Mouse (Mus musculus) MEL (cell line): ENCODE measurements around the gene Arhgap9.

Source experiments
- BHLHE40 ChIP-seq: IDR thresholded peaks from 2 replicates; pipeline ENCODE4 v1.6.1; 2012; ENCODE audit warnings: low read depth, mild to moderate bottlenecking, inconsistent platforms, low read length, improper control_type of control experiment, borderline replicate concordance
- CHD2 ChIP-seq: IDR thresholded peaks from 2 replicates; pipeline ENCODE4 v1.6.1; 2011; ENCODE audit warnings: low read length, improper control_type of control experiment
- CTCF ChIP-seq, 3 experiments: IDR thresholded peaks in 2 of 3; conservative IDR thresholded peaks in 1 of 3; 2 replicates each; pipeline ENCODE4 v1.5.1; 2011 to 2012; ENCODE audit warnings: low read length in 3 of 3, low read depth in 2 of 3, mild to moderate bottlenecking in 2 of 3, improper control_type of control experiment in 1 of 3, inconsistent platforms in 1 of 3, mixed read lengths in 1 of 3, moderate library complexity in 1 of 3; ENCODE audit not compliant: control insufficient read depth in 1 of 3, insufficient read depth in 1 of 3, poor library complexity in 1 of 3, severe bottlenecking in 1 of 3
- EP300 ChIP-seq, 2 experiments: IDR thresholded peaks; 2 replicates each; pipeline ENCODE4 v1.6.1; 2011; ENCODE audit warnings: improper control_type of control experiment in 2 of 2, low read length in 2 of 2, low read depth in 1 of 2, mild to moderate bottlenecking in 1 of 2
- HCFC1 ChIP-seq: IDR thresholded peaks from 2 replicates; pipeline ENCODE4 v1.6.1; 2012; ENCODE audit warnings: low read depth, mild to moderate bottlenecking, inconsistent platforms, low read length, improper control_type of control experiment, moderate library complexity
- MEF2A ChIP-seq: IDR thresholded peaks from 2 replicates; pipeline ENCODE4 v1.6.1; 2014; ENCODE audit warnings: low read depth, mild to moderate bottlenecking, inconsistent platforms, low read length, improper control_type of control experiment; ENCODE audit not compliant: poor library complexity, insufficient replicate concordance, severe bottlenecking; ENCODE audit errors: extremely low read depth
- MXI1 ChIP-seq: IDR thresholded peaks from 2 replicates; pipeline ENCODE4 v1.6.1; 2011; ENCODE audit warnings: mild to moderate bottlenecking, low read depth, low read length, improper control_type of control experiment
- POLR2A ChIP-seq, 2 experiments: IDR thresholded peaks; 2 replicates each; pipeline ENCODE4 v1.6.1; 2011 to 2012; ENCODE audit warnings: low read length in 2 of 2, mild to moderate bottlenecking in 2 of 2, control low read depth in 1 of 2, improper control_type of control experiment in 1 of 2, low read depth in 1 of 2, moderate library complexity in 1 of 2; ENCODE audit not compliant: control insufficient read depth in 1 of 2, insufficient read depth in 1 of 2, poor library complexity in 1 of 2
- RAD21 ChIP-seq: IDR thresholded peaks from 2 replicates; pipeline ENCODE4 v1.6.1; 2011; ENCODE audit warnings: mild to moderate bottlenecking, low read depth, low read length, improper control_type of control experiment
- ZMIZ1 ChIP-seq: IDR thresholded peaks from 2 replicates; pipeline ENCODE4 v1.6.1; 2012; ENCODE audit warnings: low read depth, mild to moderate bottlenecking, inconsistent platforms, low read length, improper control_type of control experiment, moderate library complexity

DNA sequence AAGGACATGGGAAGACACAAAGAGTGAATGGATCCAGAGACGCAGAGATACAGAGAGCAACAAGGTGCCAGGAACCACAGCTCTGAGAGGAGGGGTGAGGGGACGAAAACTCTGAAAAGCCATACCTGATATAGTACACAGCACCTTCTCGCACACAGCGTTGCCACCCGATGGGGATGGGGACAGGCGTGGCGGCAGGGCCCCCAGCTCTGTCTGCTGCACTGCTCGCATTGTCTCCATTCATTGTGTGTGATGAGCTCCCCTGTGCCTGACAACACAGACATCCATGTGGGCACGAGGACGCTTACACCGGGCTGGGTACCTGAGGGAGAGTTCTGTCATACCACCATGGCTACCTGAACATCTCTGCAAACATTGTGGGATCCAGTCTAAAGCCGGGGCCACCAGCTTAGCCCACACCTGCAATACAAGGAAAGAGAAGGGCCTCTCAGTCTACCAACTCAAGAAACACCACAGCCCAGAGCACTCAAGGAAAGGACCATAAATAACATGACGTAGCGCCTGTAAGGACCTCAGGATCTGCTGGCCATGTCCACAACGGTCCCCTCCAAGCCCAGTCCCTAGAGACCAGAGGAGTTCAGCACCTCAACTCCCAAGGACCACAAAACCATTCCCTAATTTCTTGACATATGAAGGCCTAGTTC is 34.4 kb upstream of the Arhgap9 start:
- TF ChIP-seq ZMIZ1 = no peak
- no peak for TF ChIP-seq CTCF (IDR thresholded peaks at IDR 0.05 in 2 of 3, conservative IDR thresholded peaks at IDR 0.05 in 1 of 3; ENCODE audit: control insufficient read depth in 1 of 3, insufficient read depth in 1 of 3, low read depth in 2 of 3, low read length in 3 of 3, poor library complexity in 1 of 3, severe bottlenecking in 1 of 3)
- TF ChIP-seq CHD2 = no peak
- no peak for TF ChIP-seq MEF2A
- no peak for TF ChIP-seq POLR2A (IDR thresholded peaks at IDR 0.05; ENCODE audit: control insufficient read depth in 1 of 2, insufficient read depth in 1 of 2, low read depth in 1 of 2, low read length in 2 of 2, poor library complexity in 1 of 2)
- no peak for TF ChIP-seq HCFC1
- no peak for TF ChIP-seq EP300 (IDR thresholded peaks at IDR 0.05; ENCODE audit: low read depth in 1 of 2, low read length in 2 of 2)
- TF ChIP-seq BHLHE40 = no peak
- no peak for TF ChIP-seq RAD21
- no peak; the same call in 1 of the 2 replicates for TF ChIP-seq MXI1
